Mouse (Mus musculus) intestine, embryonic 16.5 days (tissue): ENCODE data around the gene BC005624. TPM values are rescaled to one million over a fixed set of nuclear protein-coding genes. Genes with fewer than 3 reads are reported as not detected.

Source experiments
- ATAC-seq: fragments of 200-750 bp; cut with Nextera tagmentation; 2 replicates; pipeline ENCODE4 v1.8.0; 2017; ENCODE audit warnings: moderate TSS enrichment, moderate library complexity
- H3K27ac ChIP-seq: fragments of 300-500 bp; sonication (generic); 2 replicates; pipeline ENCODE4 v1.5.1; 2014; ENCODE audit warnings: mild to moderate bottlenecking, low read length
- H3K27me3 ChIP-seq: fragments of 300-500 bp; sonication (generic); replicated peaks from 2 replicates; pipeline ENCODE4 v1.6.1; 2014; ENCODE audit warnings: low read length, control low read depth, mixed read lengths; ENCODE audit not compliant: control insufficient read depth, insufficient read depth
- H3K36me3 ChIP-seq: fragments of 300-500 bp; sonication (generic); 2 replicates; pipeline ENCODE4 v1.6.1; 2014; ENCODE audit warnings: low read length, control low read depth; ENCODE audit not compliant: control insufficient read depth, insufficient read depth
- H3K4me1 ChIP-seq: fragments of 300-500 bp; sonication (generic); 2 replicates; pipeline ENCODE4 v1.6.1; 2014; ENCODE audit warnings: low read length, control low read depth, mixed read lengths; ENCODE audit not compliant: control insufficient read depth, insufficient read depth
- H3K4me2 ChIP-seq: fragments of 300-500 bp; sonication (generic); 2 replicates; pipeline ENCODE4 v1.6.1; 2014; ENCODE audit warnings: low read depth, low read length, control low read depth
- H3K4me3 ChIP-seq: fragments of 300-500 bp; sonication (generic); 2 replicates; pipeline ENCODE4 v1.5.1; 2014; ENCODE audit warnings: mild to moderate bottlenecking, low read length
- H3K9ac ChIP-seq: fragments of 300-500 bp; sonication (generic); 2 replicates; pipeline ENCODE4 v1.6.1; 2014; ENCODE audit warnings: low read depth, low read length
- H3K9me3 ChIP-seq: fragments of 300-500 bp; sonication (generic); 2 replicates; pipeline ENCODE4 v1.6.1; 2016; ENCODE audit warnings: low read length, control low read depth; ENCODE audit not compliant: control insufficient read depth
- whole genome bisulfite sequencing: fragments of 180-500 bp; shearing (Covaris S2); extraction: QIAGEN DNeasy Blood & Tissue Kit; methylation state at CpG from one replicate; pipeline ENCODE4 v1.1.7; 2014; 5-methylcytosine and 5-hydroxymethylcytosine counted together
- polyA plus RNA-seq: library from polyadenylated mRNA; unstranded; fragments of >200 nt; fragmentation: Nextera tagmentation; extraction: Ambion mirVana; gene quantifications from 2 replicates; pipeline ENCODE4 v1.2.1, GENCODE M21; 2015

Gene BC005624
- polyA plus RNA-seq, 1 experiment from 2014 or later, result 50.5 TPM

GRCm38 (mm10) chr2:31013371-31014120 lies 31.5 kb upstream of the BC005624 start:
- Histone ChIP-seq H3K4me1 (no peaks in the 10 kb centered on the region), H3K9ac (no peak overlapping the region), H3K4me2 (no peak overlapping the region), H3K36me3 (0 out of 2 replicates have a peak, but pooled peaks cover 11% of the 10 kb centered on the region), H3K9me3 (no peaks in the 10 kb centered on the region), H3K27ac (no peak overlapping the region), H3K4me3 (no peak overlapping the region), H3K27me3 (no peaks in the 10 kb centered on the region)
- no peak for ATAC-seq
- WGBS, result 79% methylated on average over 14 of the region's 14 CpGs

- no peak for ATAC-seq
- 0 out of 2 replicates have a peak, but pooled peaks cover 12% of the 10 kb centered on the region for H3K36me3 ChIP-seq
- H3K27ac ChIP-seq, result no peak overlapping the region
- no peaks in the 10 kb centered on the region for H3K27me3 ChIP-seq
- H3K4me1 ChIP-seq, result no peaks in the 10 kb centered on the region
- WGBS, result 59% methylated on average over 5 of the region's 5 CpGs
- no peaks in the 10 kb centered on the region for H3K9me3 ChIP-seq
- H3K4me2 ChIP-seq, result no peak overlapping the region
- no peak overlapping the region for H3K9ac ChIP-seq
- H3K4me3 ChIP-seq, result no peak overlapping the region
Observed at GRCm38 (mm10) chr2:31007208-31007607, 25.2 kb upstream of the BC005624 start.

- no peak overlapping the region for H3K9ac ChIP-seq
- peak; percentile 59; the same call in 1 of the 2 replicates for ATAC-seq
- H3K4me3 ChIP-seq, result no peak overlapping the region
Observed at GRCm38 (mm10) chr2:31006434-31006833, 24.4 kb upstream of the BC005624 start.

GRCm38 (mm10) chr2:31005453-31005852 lies 23.5 kb upstream of the BC005624 start:
- 0 out of 2 replicates have a peak, but pooled peaks cover 7% of the 10 kb centered on the region for H3K36me3 ChIP-seq
- no peaks in the 10 kb centered on the region for H3K4me1 ChIP-seq
- H3K4me2 ChIP-seq, result no peak overlapping the region
- H3K4me3 ChIP-seq, result no peak overlapping the region
- ATAC-seq, result no peak
- no peaks in the 10 kb centered on the region for H3K27me3 ChIP-seq
- H3K9me3 ChIP-seq, result no peaks in the 10 kb centered on the region
- 80% methylated on average over 2 of the region's 2 CpGs for WGBS
- no peak overlapping the region for H3K27ac ChIP-seq
- H3K9ac ChIP-seq, result no peak overlapping the region

More at GRCm38 (mm10) chr2:31006434-31006833, 24.4 kb upstream of the BC005624 start:
- WGBS, result 73% methylated on average over 5 of the region's 5 CpGs
- Histone ChIP-seq H3K27ac (no peak overlapping the region), H3K4me1 (no peaks in the 10 kb centered on the region), H3K9me3 (no peaks in the 10 kb centered on the region), H3K4me2 (no peak overlapping the region), H3K36me3 (0 out of 2 replicates have a peak, but pooled peaks cover 12% of the 10 kb centered on the region), H3K27me3 (no peaks in the 10 kb centered on the region)

- H3K4me3 ChIP-seq, result no peak overlapping the region
- ATAC-seq, result no peak
- WGBS, result 95% methylated on average over 10 of the region's 10 CpGs
- no peak overlapping the region for H3K27ac ChIP-seq
- no peaks in the 10 kb centered on the region for H3K27me3 ChIP-seq
- H3K4me1 ChIP-seq, result no peaks in the 10 kb centered on the region
- no peak overlapping the region for H3K4me2 ChIP-seq
- H3K9me3 ChIP-seq, result no peaks in the 10 kb centered on the region
- no peak overlapping the region for H3K9ac ChIP-seq
- H3K36me3 ChIP-seq, result 0 out of 2 replicates have a peak, but pooled peaks cover 5% of the 10 kb centered on the region
Observed at GRCm38 (mm10) chr2:31002857-31003256, 20.9 kb upstream of the BC005624 start.

- no peak overlapping the region for H3K4me3 ChIP-seq
- H3K4me1 ChIP-seq, result no peaks in the 10 kb centered on the region
- no peaks in the 10 kb centered on the region for H3K9me3 ChIP-seq
- no peak for ATAC-seq
- no peak overlapping the region for H3K9ac ChIP-seq
- no peak overlapping the region for H3K4me2 ChIP-seq
- no peaks in the 10 kb centered on the region for H3K36me3 ChIP-seq
- H3K27ac ChIP-seq, result no peak overlapping the region
- WGBS, result 56% methylated on average over 8 of the region's 8 CpGs
- no peaks in the 10 kb centered on the region for H3K27me3 ChIP-seq
Observed at GRCm38 (mm10) chr2:30998443-30999260, 16.7 kb upstream of the BC005624 start.

GRCm38 (mm10) chr2:30995432-30995996 lies 13.5 kb upstream of the BC005624 start:
- no peaks in the 10 kb centered on the region for H3K4me1 ChIP-seq
- H3K36me3 ChIP-seq, result no peaks in the 10 kb centered on the region
- ATAC-seq, result no peak
- no peak overlapping the region for H3K4me3 ChIP-seq
- no peak overlapping the region for H3K27ac ChIP-seq
- H3K27me3 ChIP-seq, result no peaks in the 10 kb centered on the region
- no peaks in the 10 kb centered on the region for H3K9me3 ChIP-seq
- H3K4me2 ChIP-seq, result no peak overlapping the region
- H3K9ac ChIP-seq, result no peak overlapping the region
- 81% methylated on average over 11 of the region's 11 CpGs for WGBS

GRCm38 (mm10) chr2:30994853-30995252 lies 12.9 kb upstream of the BC005624 start:
- H3K9me3 ChIP-seq, result no peaks in the 10 kb centered on the region
- H3K4me1 ChIP-seq, result no peaks in the 10 kb centered on the region
- no peak overlapping the region for H3K4me2 ChIP-seq
- no peak overlapping the region for H3K4me3 ChIP-seq
- H3K36me3 ChIP-seq, result no peaks in the 10 kb centered on the region
- ATAC-seq, result no peak
- no peak overlapping the region for H3K27ac ChIP-seq
- H3K27me3 ChIP-seq, result no peaks in the 10 kb centered on the region
- WGBS, result 95% methylated on average over 4 of the region's 4 CpGs
- no peak overlapping the region for H3K9ac ChIP-seq

GRCm38 (mm10) chr2:30990221-30990620 lies 8.2 kb upstream of the BC005624 start:
- Histone ChIP-seq H3K4me2 (no peak overlapping the region), H3K27me3 (no peaks in the 10 kb centered on the region), H3K36me3 (no peaks in the 10 kb centered on the region), H3K4me1 (peaks cover 8% of the 10 kb centered on the region), H3K27ac (no peak overlapping the region), H3K9me3 (no peaks in the 10 kb centered on the region), H3K9ac (no peak overlapping the region), H3K4me3 (no peak overlapping the region)
- ATAC-seq, result no peak
- 84% methylated on average over 9 of the region's 9 CpGs for WGBS
